Mouse (Mus musculus) bone marrow, adult 2 months (tissue): ENCODE data around the gene Foxn3.

Source experiments
- CTCF ChIP-seq: fragments of 200-500 bp; IDR thresholded peaks from 2 replicates; pipeline ENCODE4 v1.5.1; 2011; ENCODE audit warnings: low read length, control low read depth; ENCODE audit not compliant: control insufficient read depth, insufficient read depth
- POLR2A ChIP-seq: fragments of 200-500 bp; IDR thresholded peaks from 2 replicates; pipeline ENCODE4 v1.6.1; 2011; ENCODE audit warnings: low read depth, mild to moderate bottlenecking, control low read depth, low read length, borderline replicate concordance; ENCODE audit not compliant: control insufficient read depth

GRCm38 (mm10) chr12:99462846-99463245, 100.5 kb downstream of the Foxn3 start:
- TF ChIP-seq CTCF (no peak), POLR2A (no peak)
